Comparison of ENCODE assay signal across 8 mouse cellular contexts in genomic region chrX:103822271-103822811, GRCm38 (mm10). TPM values are rescaled to one million over a fixed set of nuclear protein-coding genes. Genes with fewer than 3 reads are reported as not detected.
A peak's percentile ranks its signal among the peaks of the same experiment; 100 is the strongest.
DNase-seq lines count a peak whose midpoint lies in the region; ATAC-seq and TF ChIP-seq lines count a peak whose summit lies in the region.

No protein-coding gene starts in this region.

- peak overlapping the region; percentile 92 for H3K4me2 ChIP-seq in lung, embryonic 15.5 days

- H3K4me1 ChIP-seq in thymus, adult 2 months (replicated peaks; ENCODE audit: control insufficient read depth, insufficient read depth, low read length) = peaks cover 8% of the 10 kb centered on the region
- 0 out of 2 replicates have a peak, but pooled peaks cover 2% of the 10 kb centered on the region for H3K4me1 ChIP-seq in heart, embryonic 10.5 days
- peaks cover 5% of the 10 kb centered on the region; the same call in 1 of the 2 replicates for H3K4me1 ChIP-seq in lung, embryonic 15.5 days

- no peak for TF ChIP-seq POLR2A in thymus, adult 2 months (IDR thresholded peaks at IDR 0.05; ENCODE audit: control insufficient read depth, extremely low read depth, insufficient read depth, low read length, poor library complexity)

- peak; percentile 1 for DNase-seq in thymus, adult 2 months
- no peak for DNase-seq in thymus, adult 18-20 months
- DNase-seq in cerebellum, postnatal 36 days = peak; percentile 19 to 23
- DNase-seq in heart, embryonic 10.5 days (ENCODE audit: low spot score) = peak; percentile 74
- DNase-seq in kidney, adult 8-10 months = peak; percentile 72 to 74
- peak; percentile 3 for DNase-seq in retina, postnatal 7 days (ENCODE audit: low read depth, low spot score)

- H3K9ac ChIP-seq in lung, embryonic 15.5 days = peak overlapping the region; percentile 46

- peak overlapping the region; percentile 9; the same call in 1 of the 2 replicates for H3K27ac ChIP-seq in thymus, adult 2 months (ENCODE audit: control insufficient read depth, insufficient read depth, low read length)
- peak overlapping the region; percentile 83 for H3K27ac ChIP-seq in heart, embryonic 10.5 days
- peak overlapping the region; percentile 89 for H3K27ac ChIP-seq in lung, embryonic 15.5 days

- no peak for TF ChIP-seq CTCF in thymus, adult 2 months (IDR thresholded peaks at IDR 0.05; ENCODE audit: borderline replicate concordance, control insufficient read depth, extremely low read depth, insufficient read depth, low read length, poor library complexity)

- 19% methylated on average over 19 of the region's 20 CpGs for WGBS in thymus, adult 2 months
- 14% methylated on average over 20 of the region's 20 CpGs for WGBS in heart, embryonic 10.5 days
- 13% methylated on average over 20 of the region's 20 CpGs for WGBS in lung, embryonic 15.5 days

- peak; percentile 71 for ATAC-seq in lung, embryonic 15.5 days (ENCODE audit: borderline replicate concordance, extremely low read depth, low FRiP score, low TSS enrichment)
- ATAC-seq in inflammation-experienced regulatory T-cells, adult 6 months = no peak

- no peaks in the 10 kb centered on the region for H3K9me3 ChIP-seq in heart, embryonic 10.5 days
- H3K9me3 ChIP-seq in lung, embryonic 15.5 days = no peaks in the 10 kb centered on the region

- peaks cover 5% of the 10 kb centered on the region; the same call in 1 of the 2 replicates for H3K27me3 ChIP-seq in thymus, adult 2 months (ENCODE audit: control insufficient read depth, insufficient read depth, low read length)
- H3K27me3 ChIP-seq in heart, embryonic 10.5 days (ENCODE audit: insufficient read depth, poor library complexity, severe bottlenecking) = peaks cover 82% of the 10 kb centered on the region
- H3K27me3 ChIP-seq in lung, embryonic 15.5 days = peaks cover 38% of the 10 kb centered on the region

- no peaks in the 10 kb centered on the region for H3K36me3 ChIP-seq in thymus, adult 2 months (ENCODE audit: control insufficient read depth, insufficient read depth, low read length)
- no peaks in the 10 kb centered on the region for H3K36me3 ChIP-seq in heart, embryonic 10.5 days
- no peaks in the 10 kb centered on the region for H3K36me3 ChIP-seq in lung, embryonic 15.5 days

- H3K4me3 ChIP-seq in thymus, adult 2 months (ENCODE audit: control insufficient read depth, insufficient read depth, low read length) = peak overlapping the region; percentile 11; the same call in 1 of the 2 replicates
- H3K4me3 ChIP-seq in heart, embryonic 10.5 days = peak overlapping the region; percentile 62
- H3K4me3 ChIP-seq in lung, embryonic 15.5 days = peak overlapping the region; percentile 56

RNA-seq across cellular contexts. Expression of gene Slc16a2, which starts 0.6 kb away (rescaled TPM):
- 6.8 and 8.3 TPM in 2 replicates for polyA plus RNA-seq in thymus, adult 2 months (2012; rRNA removed)
- 6.0 and 8.4 TPM in 2 replicates for polyA plus RNA-seq in heart, embryonic 10.5 days (2016; fragmentation: Nextera tagmentation; extraction: Ambion mirVana)
- 14.0 and 15.8 TPM in 2 replicates for polyA plus RNA-seq in lung, embryonic 15.5 days (2015; fragmentation: Nextera tagmentation; extraction: Ambion mirVana)
- polyA plus RNA-seq in inflammation-experienced regulatory T-cells, adult 6 months (2017; shearing (Covaris generic)) = under 1 TPM in 2 of 3 experiments, not detected in 1; 0.21 to 0.70 TPM

Comparison
In these comparisons a context has a peak if more than half of its experiments do, and no peak if none do; other contexts are left out.
1. DNase-seq: peak in thymus, adult 2 months (single experiment), cerebellum, postnatal 36 days (2 of 2), heart, embryonic 10.5 days (single experiment), kidney, adult 8-10 months (2 of 2) and retina, postnatal 7 days (single experiment); none in thymus, adult 18-20 months (0 of 2).
2. H3K27ac ChIP-seq: peak in every context shown above with its lines; median percentile 89 in lung, embryonic 15.5 days; 83 in heart, embryonic 10.5 days; 9 in thymus, adult 2 months.
3. H3K4me3 ChIP-seq: peak in every context shown above with its lines; median percentile 62 in heart, embryonic 10.5 days; 56 in lung, embryonic 15.5 days; 11 in thymus, adult 2 months.